Mouse (Mus musculus) neural tube, embryonic 15.5 days (tissue): Measurements from ENCODE around the gene Dst. TPM values are rescaled to one million over a fixed set of nuclear protein-coding genes. Genes with fewer than 3 reads are reported as not detected.
A peak's percentile ranks its signal among the peaks of the same experiment; 100 is the strongest.

ENCODE experiments used
- ATAC-seq: fragments of 200-750 bp; cut with Nextera tagmentation; 2 replicates; pipeline ENCODE4 v1.8.0; 2017; ENCODE audit warnings: mild to moderate bottlenecking, moderate TSS enrichment, moderate library complexity; ENCODE audit not compliant: low FRiP score
- H3K27ac ChIP-seq: fragments of 300-500 bp; sonication (generic); replicated peaks from 2 replicates; pipeline ENCODE4 v1.5.1; 2015; ENCODE audit warnings: mild to moderate bottlenecking, inconsistent platforms
- H3K27me3 ChIP-seq: fragments of 300-500 bp; sonication (generic); replicated peaks from 2 replicates; pipeline ENCODE4 v1.6.1; 2015; ENCODE audit warnings: inconsistent platforms
- H3K36me3 ChIP-seq: fragments of 300-500 bp; sonication (generic); 2 replicates; pipeline ENCODE4 v1.6.1; 2015; ENCODE audit warnings: inconsistent platforms
- H3K4me1 ChIP-seq: fragments of 300-500 bp; sonication (generic); 2 replicates; pipeline ENCODE4 v1.6.1; 2015; ENCODE audit warnings: inconsistent platforms
- H3K4me2 ChIP-seq: fragments of 300-500 bp; sonication (generic); 2 replicates; pipeline ENCODE4 v1.6.1; 2015; ENCODE audit warnings: inconsistent platforms, mild to moderate bottlenecking, moderate library complexity
- H3K4me3 ChIP-seq: fragments of 300-500 bp; sonication (generic); replicated peaks from 2 replicates; pipeline ENCODE4 v1.5.1; 2015; ENCODE audit warnings: mild to moderate bottlenecking, inconsistent platforms
- H3K9ac ChIP-seq: fragments of 300-500 bp; sonication (generic); replicated peaks from 2 replicates; pipeline ENCODE4 v1.6.1; 2015; ENCODE audit warnings: mild to moderate bottlenecking, inconsistent platforms
- H3K9me3 ChIP-seq: fragments of 300-500 bp; sonication (generic); replicated peaks from 2 replicates; pipeline ENCODE4 v1.6.1; 2016; ENCODE audit warnings: inconsistent platforms
- WGBS: fragments of 180-500 bp; shearing (Covaris S2); methylation state at CpG from one replicate; pipeline ENCODE4 v1.1.7; 2015; ENCODE audit warnings: mixed read lengths; 5-methylcytosine and 5-hydroxymethylcytosine counted together
- polyA plus RNA-seq: library from polyadenylated mRNA; unstranded; fragments of >200 nt; fragmentation: Nextera tagmentation; extraction: Ambion mirVana; gene quantifications from 2 replicates; pipeline ENCODE4 v1.2.1, GENCODE M21; 2015

Dst gene
- polyA plus RNA-seq, 1 experiment from 2014 or later = 38.0 TPM

DNA sequence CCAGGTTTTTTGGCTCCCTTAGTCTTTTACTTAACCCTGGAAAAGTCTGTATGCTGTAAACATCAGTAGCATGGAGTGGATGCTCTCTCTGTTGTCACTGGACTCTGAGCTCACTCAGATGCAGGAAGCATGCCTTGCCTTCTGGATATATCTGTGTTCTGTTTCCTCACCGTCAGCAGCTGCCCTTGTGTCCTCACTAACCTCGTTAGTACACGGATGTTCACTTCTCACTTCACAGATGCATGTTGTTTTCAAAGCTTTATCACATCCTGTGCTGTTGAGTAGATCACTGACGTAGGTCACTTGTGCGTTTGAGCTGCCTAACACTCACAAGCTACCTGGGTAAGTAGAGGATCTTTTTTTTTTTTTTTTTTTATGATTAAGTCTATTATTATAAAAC, 279.5 kb downstream of the Dst start:
- Histone ChIP-seq H3K4me2 (no peak overlapping the region), H3K9me3 (no peaks in the 10 kb centered on the region), H3K4me1 (peaks cover 11% of the 10 kb centered on the region; the same call in 1 of the 2 replicates), H3K36me3 (peaks cover 48% of the 10 kb centered on the region), H3K4me3 (no peak overlapping the region), H3K27me3 (no peaks in the 10 kb centered on the region), H3K9ac (no peak overlapping the region), H3K27ac (no peak overlapping the region)
- ATAC-seq = no peak
- WGBS = 85% methylated on average over 5 of the region's 5 CpGs

- Histone ChIP-seq H3K9me3 (no peaks in the 10 kb centered on the region), H3K27ac (no peak overlapping the region), H3K4me3 (no peak overlapping the region), H3K36me3 (peaks cover 60% of the 10 kb centered on the region), H3K9ac (no peak overlapping the region), H3K27me3 (no peaks in the 10 kb centered on the region), H3K4me1 (no peaks in the 10 kb centered on the region), H3K4me2 (no peak overlapping the region)
- no peak for ATAC-seq
- 73% methylated on average over 16 of the region's 16 CpGs for WGBS
Observed at GRCm38 (mm10) chr1:34188721-34189236, 280.8 kb downstream of the Dst start.

GRCm38 (mm10) chr1:34189318-34189717, 281.3 kb downstream of the Dst start:
- no peak overlapping the region for H3K4me2 ChIP-seq
- no peaks in the 10 kb centered on the region for H3K4me1 ChIP-seq
- peak; percentile 41; the same call in 1 of the 2 replicates for ATAC-seq
- peaks cover 65% of the 10 kb centered on the region for H3K36me3 ChIP-seq
- no peak overlapping the region for H3K4me3 ChIP-seq
- WGBS = 74% methylated on average over 14 of the region's 14 CpGs
- H3K9ac ChIP-seq = no peak overlapping the region
- H3K9me3 ChIP-seq = no peaks in the 10 kb centered on the region
- peak overlapping the region; percentile 18; the same call in 1 of the 2 replicates for H3K27ac ChIP-seq
- H3K27me3 ChIP-seq = no peaks in the 10 kb centered on the region

DNA sequence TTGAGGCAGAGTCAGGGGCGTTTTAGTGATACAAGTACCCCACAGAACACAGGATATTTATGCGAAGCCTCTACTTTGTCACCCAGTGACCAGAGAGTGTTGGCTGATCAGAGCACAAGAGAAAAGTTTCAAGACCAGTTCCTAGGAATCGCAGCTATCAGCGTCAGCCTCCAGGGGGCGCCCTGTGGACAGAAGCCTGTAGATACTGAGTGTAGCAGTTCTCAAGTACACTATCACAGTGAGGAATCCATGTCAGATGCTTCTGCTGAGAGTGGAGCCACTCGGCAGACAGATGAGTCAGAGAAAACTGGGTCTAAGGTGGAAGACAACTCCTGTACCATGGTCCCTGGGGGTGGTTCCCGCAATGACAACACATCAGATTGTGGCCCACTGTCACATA, 281.9 kb downstream of the Dst start:
- H3K9ac ChIP-seq = no peak overlapping the region
- H3K27me3 ChIP-seq = no peaks in the 10 kb centered on the region
- H3K4me3 ChIP-seq = no peak overlapping the region
- no peaks in the 10 kb centered on the region for H3K9me3 ChIP-seq
- H3K27ac ChIP-seq = peak overlapping the region; percentile 18; the same call in 1 of the 2 replicates
- no peak overlapping the region for H3K4me2 ChIP-seq
- no peaks in the 10 kb centered on the region for H3K4me1 ChIP-seq
- WGBS = 69% methylated on average over 7 of the region's 7 CpGs
- ATAC-seq = no peak
- peaks cover 65% of the 10 kb centered on the region for H3K36me3 ChIP-seq

DNA sequence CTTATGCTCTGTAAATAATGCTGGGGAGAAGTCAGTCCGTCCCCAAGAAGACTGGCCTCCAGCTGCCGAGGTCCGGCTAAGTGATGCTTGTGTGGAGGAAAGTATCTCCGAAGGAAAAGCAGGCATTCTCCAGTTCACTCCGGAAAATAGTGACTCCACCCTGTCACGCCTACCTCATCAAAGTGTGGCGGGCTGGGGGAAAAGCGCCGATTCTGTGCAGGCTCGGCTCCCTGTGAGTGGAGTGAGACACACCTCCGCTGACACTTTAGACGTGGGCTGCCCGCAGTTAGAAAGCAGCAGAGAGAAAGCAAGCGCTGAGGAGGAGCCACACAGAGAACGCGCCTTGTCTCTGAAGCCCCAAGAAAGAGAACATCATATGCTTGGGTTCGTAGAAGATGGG, 284.1 kb downstream of the Dst start:
- Histone ChIP-seq H3K27me3 (no peaks in the 10 kb centered on the region), H3K4me2 (no peak overlapping the region), H3K27ac (no peak overlapping the region), H3K4me3 (no peak overlapping the region), H3K4me1 (no peaks in the 10 kb centered on the region), H3K9ac (no peak overlapping the region), H3K36me3 (peaks cover 76% of the 10 kb centered on the region), H3K9me3 (no peaks in the 10 kb centered on the region)
- 92% methylated on average over 17 of the region's 17 CpGs for WGBS
- ATAC-seq = no peak

GRCm38 (mm10) chr1:34200791-34201190, 292.8 kb downstream of the Dst start:
- H3K4me3 ChIP-seq = no peak overlapping the region
- no peak overlapping the region for H3K4me2 ChIP-seq
- no peak for ATAC-seq
- no peaks in the 10 kb centered on the region for H3K9me3 ChIP-seq
- no peaks in the 10 kb centered on the region for H3K4me1 ChIP-seq
- no peak overlapping the region for H3K27ac ChIP-seq
- H3K9ac ChIP-seq = no peak overlapping the region
- 91% methylated on average over 18 of the region's 18 CpGs for WGBS
- peaks cover 75% of the 10 kb centered on the region for H3K36me3 ChIP-seq
- no peaks in the 10 kb centered on the region for H3K27me3 ChIP-seq

DNA sequence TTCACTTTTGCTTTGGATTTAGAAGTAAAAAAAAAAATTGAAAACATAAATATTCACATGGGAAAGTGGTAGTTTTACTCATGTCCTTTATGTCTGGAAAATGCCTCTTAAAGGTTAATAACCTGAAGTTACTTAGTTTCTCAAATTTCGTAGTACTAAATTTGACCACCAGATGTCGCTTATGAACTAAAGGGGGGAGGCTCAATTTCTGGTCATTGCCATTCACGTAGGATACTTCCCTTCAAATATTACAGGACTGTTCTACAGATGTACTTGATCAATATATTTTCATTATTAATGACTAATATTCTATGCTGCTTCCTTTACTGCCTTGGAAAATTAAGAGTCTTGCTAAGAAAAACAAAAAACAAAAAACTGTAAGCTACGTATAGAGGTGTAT, 293.5 kb downstream of the Dst start:
- Histone ChIP-seq H3K9ac (no peak overlapping the region), H3K4me2 (no peak overlapping the region), H3K4me1 (no peaks in the 10 kb centered on the region), H3K4me3 (no peak overlapping the region), H3K9me3 (no peaks in the 10 kb centered on the region), H3K27me3 (no peaks in the 10 kb centered on the region), H3K27ac (no peak overlapping the region), H3K36me3 (peaks cover 74% of the 10 kb centered on the region)
- 48% methylated on average over 4 of the region's 4 CpGs for WGBS
- no peak for ATAC-seq

GRCm38 (mm10) chr1:34211704-34212103, 303.7 kb downstream of the Dst start:
- H3K9me3 ChIP-seq = no peaks in the 10 kb centered on the region
- no peak for ATAC-seq
- WGBS = 73% methylated on average over 3 of the region's 3 CpGs
- H3K9ac ChIP-seq = no peak overlapping the region
- no peaks in the 10 kb centered on the region for H3K27me3 ChIP-seq
- H3K4me3 ChIP-seq = no peak overlapping the region
- peaks cover 69% of the 10 kb centered on the region for H3K36me3 ChIP-seq
- H3K4me2 ChIP-seq = no peak overlapping the region
- H3K4me1 ChIP-seq = no peaks in the 10 kb centered on the region
- no peak overlapping the region for H3K27ac ChIP-seq

DNA sequence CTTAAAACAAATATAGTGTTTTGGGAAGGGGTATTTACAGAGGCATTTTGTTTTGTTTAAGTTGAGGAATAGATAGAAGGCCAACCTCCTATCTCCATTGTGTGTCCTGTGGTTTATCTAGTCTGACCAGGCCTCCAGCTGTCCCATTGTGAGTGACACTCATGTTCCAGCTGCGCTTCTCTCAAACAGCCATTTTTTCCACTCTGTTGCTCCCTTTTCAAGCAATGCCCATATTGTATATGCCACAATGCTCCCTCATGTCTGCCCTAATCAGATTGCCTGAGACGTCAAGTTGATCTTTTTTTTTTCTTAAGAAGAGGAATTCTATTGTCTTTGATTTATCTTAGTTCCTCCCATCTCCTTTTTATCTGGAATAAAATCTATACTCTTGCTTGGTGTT, 308.4 kb downstream of the Dst start:
- ATAC-seq = no peak
- no peaks in the 10 kb centered on the region for H3K4me1 ChIP-seq
- no peaks in the 10 kb centered on the region for H3K9me3 ChIP-seq
- no peak overlapping the region for H3K4me2 ChIP-seq
- H3K36me3 ChIP-seq = peaks cover 61% of the 10 kb centered on the region
- H3K4me3 ChIP-seq = no peak overlapping the region
- no peak overlapping the region for H3K27ac ChIP-seq
- H3K9ac ChIP-seq = no peak overlapping the region
- no peaks in the 10 kb centered on the region for H3K27me3 ChIP-seq
- WGBS = 25% methylated on average over 2 of the region's 2 CpGs

- Histone ChIP-seq H3K4me2 (no peak overlapping the region), H3K9ac (no peak overlapping the region), H3K4me3 (no peak overlapping the region), H3K4me1 (no peaks in the 10 kb centered on the region), H3K9me3 (no peaks in the 10 kb centered on the region), H3K27me3 (no peaks in the 10 kb centered on the region), H3K27ac (no peak overlapping the region), H3K36me3 (peaks cover 51% of the 10 kb centered on the region)
- 43% methylated on average over 6 of the region's 6 CpGs for WGBS
- ATAC-seq = peak; percentile 72
Observed at GRCm38 (mm10) chr1:34218323-34218722, 310.3 kb downstream of the Dst start.

GRCm38 (mm10) chr1:34218801-34219200, 310.8 kb downstream of the Dst start:
- ATAC-seq = no peak
- 87% methylated on average over 9 of the region's 9 CpGs for WGBS
- no peaks in the 10 kb centered on the region for H3K9me3 ChIP-seq
- peaks cover 50% of the 10 kb centered on the region for H3K36me3 ChIP-seq
- no peaks in the 10 kb centered on the region for H3K4me1 ChIP-seq
- no peak overlapping the region for H3K9ac ChIP-seq
- no peak overlapping the region for H3K4me3 ChIP-seq
- no peak overlapping the region for H3K27ac ChIP-seq
- no peak overlapping the region for H3K4me2 ChIP-seq
- no peaks in the 10 kb centered on the region for H3K27me3 ChIP-seq

DNA sequence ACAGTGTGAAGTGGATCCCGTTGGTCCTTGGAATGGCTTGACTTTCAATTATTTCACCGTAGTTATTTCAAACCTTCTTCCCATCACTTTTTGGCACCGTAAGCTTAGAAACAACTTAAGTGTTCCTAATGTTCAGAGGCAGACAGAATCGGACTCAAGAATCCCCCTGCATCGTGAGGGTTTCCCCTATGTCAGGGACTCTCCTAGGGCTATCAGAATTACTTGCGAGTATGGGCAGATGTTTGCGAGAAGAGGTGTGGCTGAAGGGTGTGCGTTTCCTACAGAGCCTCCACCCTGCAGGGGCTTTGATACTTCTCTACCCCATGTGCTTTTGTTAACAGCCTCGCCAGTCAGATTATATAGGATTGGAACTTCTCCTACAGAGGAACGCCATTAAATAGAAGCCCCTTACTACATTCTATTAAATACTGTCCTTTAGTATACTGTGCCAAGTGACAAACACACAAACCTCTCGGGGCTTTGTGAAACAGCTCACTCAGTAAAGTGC, 312.1 kb downstream of the Dst start:
- Histone ChIP-seq H3K4me1 (no peaks in the 10 kb centered on the region), H3K27ac (no peak overlapping the region), H3K27me3 (no peaks in the 10 kb centered on the region), H3K4me3 (no peak overlapping the region), H3K9me3 (no peaks in the 10 kb centered on the region), H3K36me3 (peaks cover 48% of the 10 kb centered on the region), H3K9ac (no peak overlapping the region), H3K4me2 (no peak overlapping the region)
- WGBS = 91% methylated on average over 11 of the region's 11 CpGs
- no peak for ATAC-seq
